Mouse (Mus musculus) monocyte, adult 2 months (primary cell): ENCODE results near the gene Klhl36.

Source experiments
- DNase-seq, 2 experiments: peaks; one replicate each; pipeline ENCODE4 v3.0.0; 2022; ENCODE audit warnings: low spot score in 2 of 2, low read depth in 1 of 2

Klhl36 gene

GRCm38 (mm10) chr8:119861706-119862389 is at the start of gene Klhl36:
TSS of gene Klhl36 (plus strand) at chr8:119862266.
- peak; percentile 93 to 98 for DNase-seq

DNA sequence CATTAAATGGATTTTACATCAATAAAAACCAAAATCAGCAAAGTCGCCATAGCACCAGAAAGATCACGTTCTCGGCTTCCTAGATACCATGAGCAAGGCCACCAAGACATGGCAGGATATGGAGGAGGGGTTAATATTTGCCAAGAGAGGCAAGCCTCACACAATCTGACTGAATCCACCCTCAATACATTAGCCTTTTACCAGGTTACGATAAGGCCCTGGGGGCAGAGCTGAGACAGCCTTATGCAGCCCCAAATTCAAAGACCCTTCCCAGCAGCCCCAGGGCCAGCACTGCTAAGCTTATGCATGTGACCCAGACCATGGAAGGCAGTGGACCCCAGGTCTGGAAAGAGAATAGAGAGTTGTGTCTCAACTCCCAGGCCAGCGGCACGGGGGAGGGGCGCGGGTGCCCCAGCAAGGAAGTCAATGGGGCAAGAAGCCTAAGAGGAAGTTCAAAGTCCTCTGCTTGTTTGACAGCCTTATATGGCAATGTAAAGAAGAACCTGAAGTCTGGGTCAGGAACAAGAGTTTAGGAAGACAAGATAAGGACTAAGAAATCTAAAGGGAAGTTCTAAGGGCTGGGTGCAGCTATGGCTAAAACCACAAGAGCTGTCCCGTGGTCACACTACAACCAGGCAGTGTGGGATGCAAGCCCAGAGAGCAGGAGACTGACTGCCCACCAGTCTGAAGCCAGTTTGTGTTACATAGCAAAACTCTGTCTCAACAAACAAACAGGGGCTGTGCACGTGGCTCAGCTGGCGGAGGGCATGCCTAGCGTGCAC is 49.2 kb upstream of the Klhl36 start:
- peak; percentile 49 to 60 for DNase-seq

DNA sequence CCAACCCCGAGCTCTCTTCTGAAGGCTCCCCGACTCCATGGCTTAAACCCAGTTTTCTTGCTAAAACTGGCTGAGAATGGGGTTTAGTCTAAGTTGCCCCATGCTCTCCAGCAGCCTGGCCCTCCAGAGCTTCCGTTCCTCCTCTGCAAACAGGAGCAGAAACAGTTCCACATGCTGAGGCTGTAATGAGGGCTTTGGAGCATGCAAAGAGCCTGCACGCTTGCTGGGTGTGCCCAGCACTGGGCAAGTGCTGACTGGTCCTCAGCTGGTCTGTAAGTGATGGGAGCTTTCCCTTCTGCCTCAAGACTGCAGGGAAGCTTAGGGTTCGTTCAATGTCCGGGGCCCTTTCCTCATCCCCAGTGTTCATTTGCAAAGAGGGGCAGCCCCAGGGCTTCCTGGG is 45.8 kb upstream of the Klhl36 start:
- DNase-seq: no peak

DNA sequence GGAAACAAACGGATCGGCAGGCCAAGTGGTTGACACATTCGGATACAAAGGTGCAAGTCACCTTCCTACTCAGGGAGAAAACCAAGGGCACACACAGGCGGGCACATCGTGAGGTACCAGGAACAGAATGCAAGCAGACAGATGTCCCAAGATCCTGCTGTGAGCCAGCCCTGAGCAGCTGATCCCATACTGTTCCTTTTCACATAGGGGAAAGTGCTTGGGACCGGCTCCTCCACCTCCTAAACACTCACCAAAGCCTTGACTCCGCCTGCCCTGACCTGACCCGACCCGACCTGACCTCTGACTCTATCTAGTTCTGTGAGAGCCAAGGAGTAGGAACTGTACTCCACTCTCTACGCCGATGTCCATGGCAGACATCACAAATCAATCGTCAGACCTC is 44.6 kb upstream of the Klhl36 start:
- no peak for DNase-seq

GRCm38 (mm10) chr8:119819316-119819715 is 42.8 kb upstream of the Klhl36 start:
- no peak for DNase-seq

- no peak for DNase-seq
Observed at GRCm38 (mm10) chr8:119819976-119820375, 42.1 kb upstream of the Klhl36 start.

DNA sequence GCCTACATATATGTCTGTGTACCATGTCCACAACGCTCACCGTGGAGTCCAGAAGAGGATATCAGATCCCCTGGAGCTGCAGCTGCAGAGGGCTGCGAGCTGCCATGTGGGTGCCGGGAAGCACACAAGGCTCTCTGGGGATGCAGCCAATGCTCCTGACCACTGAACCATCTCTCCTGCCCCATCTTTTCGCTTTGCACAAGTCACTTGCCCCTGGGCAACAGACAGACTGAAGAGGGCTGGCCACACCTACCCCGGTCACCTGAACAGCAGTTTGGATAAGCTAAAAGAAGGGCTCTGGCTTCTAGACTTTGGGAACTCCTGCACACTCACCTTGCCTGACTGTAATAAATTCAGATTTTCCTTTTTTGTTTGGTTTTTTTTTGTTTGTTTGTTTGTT is 40.4 kb upstream of the Klhl36 start:
- no peak for DNase-seq

GRCm38 (mm10) chr8:119823278-119823677 is 38.8 kb upstream of the Klhl36 start:
- no peak for DNase-seq

- DNase-seq: no peak
Observed at GRCm38 (mm10) chr8:119824100-119824499, 38.0 kb upstream of the Klhl36 start.

DNA sequence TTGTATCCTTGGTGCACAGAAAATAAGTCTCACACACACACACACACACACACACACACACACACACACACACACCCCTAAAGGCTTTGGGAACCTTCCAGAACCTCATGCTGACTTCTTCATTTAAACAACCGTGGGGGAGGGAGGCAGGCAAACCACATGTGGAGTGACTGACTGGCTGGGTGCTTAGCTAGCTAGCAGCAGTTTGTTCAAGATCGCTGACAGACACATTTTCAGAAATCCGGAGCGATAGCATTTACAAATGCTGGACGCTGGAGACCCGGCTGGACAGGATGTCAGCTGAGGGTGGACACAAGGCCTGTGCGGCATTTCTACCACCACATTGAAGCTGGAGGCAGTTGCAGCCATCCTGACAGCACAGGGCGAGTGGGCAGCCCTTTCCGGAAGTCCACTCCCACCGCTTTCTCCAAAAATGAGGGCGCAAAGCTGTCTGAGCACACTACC is 37.2 kb upstream of the Klhl36 start:
- no peak for DNase-seq

GRCm38 (mm10) chr8:119825950-119826730 is 35.9 kb upstream of the Klhl36 start:
- DNase-seq: peak; percentile 60 to 64

DNA sequence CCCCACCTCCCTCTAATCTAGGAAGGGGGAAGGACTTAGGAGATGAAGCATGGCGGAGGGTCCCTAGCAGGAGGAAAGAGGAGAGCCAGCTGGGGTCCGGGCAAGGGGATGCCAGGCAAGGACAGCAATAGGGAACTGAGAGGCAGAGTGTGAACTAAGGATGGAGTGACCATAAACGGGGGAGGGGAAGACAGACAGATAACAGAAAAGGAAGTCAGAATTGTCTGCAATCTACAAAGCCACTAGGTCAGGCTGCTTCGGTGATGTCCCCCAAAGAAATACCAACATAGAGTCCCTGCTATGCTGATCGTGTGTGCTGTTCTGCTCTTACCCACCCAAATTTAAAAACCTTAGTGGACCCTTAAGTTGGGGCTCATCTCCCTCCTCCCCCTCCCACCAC is 35.1 kb upstream of the Klhl36 start:
- no peak for DNase-seq

- no peak for DNase-seq
Observed at GRCm38 (mm10) chr8:119827721-119828153, 34.3 kb upstream of the Klhl36 start.

- DNase-seq: no peak
Observed at GRCm38 (mm10) chr8:119829015-119829414, 33.1 kb upstream of the Klhl36 start.

DNA sequence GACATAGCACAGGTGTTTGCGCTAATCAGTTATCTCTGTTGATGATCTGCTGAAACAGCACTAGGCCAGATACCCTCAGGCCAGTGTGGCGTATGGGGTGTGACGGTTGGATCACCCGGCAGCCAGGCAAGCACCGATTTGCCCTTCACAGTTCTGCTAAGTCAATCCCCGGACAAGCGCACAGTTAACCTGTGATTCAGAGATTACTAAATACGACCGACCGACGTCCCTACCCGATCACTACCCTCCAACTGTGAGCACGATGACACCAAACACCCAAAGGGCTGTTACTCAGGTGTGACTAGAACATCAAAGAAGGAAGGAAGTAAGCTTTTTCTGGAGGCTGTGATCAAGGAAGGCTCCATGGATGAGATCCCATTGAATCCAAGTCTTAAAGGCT is 32.6 kb upstream of the Klhl36 start:
- DNase-seq: no peak

GRCm38 (mm10) chr8:119829870-119830580 is 32.0 kb upstream of the Klhl36 start:
- no peak for DNase-seq

DNA sequence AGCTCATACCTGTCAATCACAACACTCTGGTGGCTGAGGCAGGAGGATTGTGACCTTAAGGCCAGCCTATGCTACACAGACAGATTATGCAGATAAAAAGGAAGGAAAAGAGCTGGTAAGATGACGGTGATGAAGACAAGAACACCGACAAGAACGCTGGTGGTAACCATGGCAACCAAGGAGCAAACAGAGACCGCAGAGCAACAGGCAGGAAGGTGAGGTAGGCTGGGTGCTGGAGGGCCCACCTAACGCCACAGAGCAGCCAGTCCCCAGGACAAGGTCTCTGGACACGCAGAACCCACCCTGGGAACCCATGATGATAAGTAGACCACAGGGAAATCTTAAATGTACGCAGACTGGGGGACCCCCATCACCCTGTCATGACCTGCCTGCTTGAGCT is 31.5 kb upstream of the Klhl36 start:
- no peak for DNase-seq

- DNase-seq: no peak
Observed at GRCm38 (mm10) chr8:119831336-119831995, 30.6 kb upstream of the Klhl36 start.

- DNase-seq: no peak
Observed at GRCm38 (mm10) chr8:119832101-119832617, 29.9 kb upstream of the Klhl36 start.

- no peak for DNase-seq
Observed at GRCm38 (mm10) chr8:119832931-119833330, 29.1 kb upstream of the Klhl36 start.
